Mouse (Mus musculus) spleen, adult 12 weeks (tissue): ENCODE data around the gene Gab1.

Source experiments
- DNase-seq: peaks from one replicate; pipeline ENCODE4 v3.0.0; 2022; ENCODE audit warnings: low spot score

The Gab1 gene

DNA sequence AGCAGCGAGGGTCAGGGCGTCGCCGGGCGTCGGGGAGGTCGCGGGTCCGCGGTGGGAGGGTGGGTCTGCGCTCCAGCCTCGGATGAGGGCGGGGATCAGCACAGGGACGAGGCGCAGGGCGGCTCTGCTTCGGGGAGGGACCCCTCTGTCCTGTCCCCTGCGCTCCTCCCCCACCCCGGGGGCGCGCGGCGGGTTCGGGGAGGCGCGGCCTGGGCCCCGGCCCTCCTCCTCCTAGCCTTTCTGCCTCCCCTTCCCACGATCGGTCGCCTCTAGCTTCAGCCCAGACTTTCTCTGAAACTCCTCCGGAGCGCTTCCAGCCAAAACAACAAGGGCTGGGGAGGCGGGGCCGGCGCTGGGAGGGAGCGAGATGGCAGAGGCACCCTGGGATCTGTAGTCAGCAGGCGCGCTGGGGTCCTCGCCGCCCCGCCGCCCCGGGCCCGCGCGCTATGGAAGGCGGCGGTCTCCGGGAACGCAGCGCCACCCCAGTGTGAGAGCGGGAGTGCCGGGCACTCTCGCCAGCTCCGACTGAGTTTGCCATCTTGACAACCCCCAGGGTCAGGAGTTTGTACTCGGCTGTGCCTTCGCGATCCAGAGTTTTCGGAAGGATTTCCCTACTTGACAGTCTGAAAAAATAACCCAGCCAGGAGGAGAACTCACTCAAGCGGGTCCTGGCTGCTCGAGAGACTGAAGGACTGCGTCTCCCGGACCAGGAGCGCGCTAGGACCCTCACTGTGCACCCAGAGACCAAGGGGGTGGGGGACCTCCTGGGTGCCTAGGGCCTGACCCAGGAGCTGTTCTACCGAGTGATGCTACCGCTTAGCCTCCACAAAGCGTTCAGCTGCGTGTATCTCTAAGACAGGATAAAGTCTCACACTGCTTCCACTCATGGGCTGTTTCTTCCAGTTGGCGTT is at the start of gene Gab1:
Gene Gab1, minus strand, starts transcription at position 324 of the 911 bp plus-strand sequence.
- DNase-seq = no peak

DNA sequence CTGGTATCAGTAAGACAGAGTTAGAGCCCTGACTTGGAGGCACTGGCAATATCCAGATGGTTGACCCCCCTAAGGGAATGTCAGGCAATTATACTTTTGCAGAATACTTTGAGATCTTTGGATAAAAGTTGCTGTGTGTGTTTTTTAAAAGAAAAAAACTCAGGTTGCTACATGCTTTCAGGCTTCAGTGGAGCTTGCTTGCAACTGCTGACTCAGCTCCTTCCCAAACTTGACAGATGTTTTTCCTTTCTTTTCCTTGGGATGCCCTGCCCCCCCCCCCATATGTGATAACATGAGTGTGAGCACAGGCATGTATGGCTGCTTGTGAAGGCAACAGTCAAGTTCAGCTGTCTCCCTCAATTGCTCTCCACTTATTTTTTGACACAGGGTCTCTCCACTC is 48.5 kb upstream of the Gab1 start:
- no peak for DNase-seq

DNA sequence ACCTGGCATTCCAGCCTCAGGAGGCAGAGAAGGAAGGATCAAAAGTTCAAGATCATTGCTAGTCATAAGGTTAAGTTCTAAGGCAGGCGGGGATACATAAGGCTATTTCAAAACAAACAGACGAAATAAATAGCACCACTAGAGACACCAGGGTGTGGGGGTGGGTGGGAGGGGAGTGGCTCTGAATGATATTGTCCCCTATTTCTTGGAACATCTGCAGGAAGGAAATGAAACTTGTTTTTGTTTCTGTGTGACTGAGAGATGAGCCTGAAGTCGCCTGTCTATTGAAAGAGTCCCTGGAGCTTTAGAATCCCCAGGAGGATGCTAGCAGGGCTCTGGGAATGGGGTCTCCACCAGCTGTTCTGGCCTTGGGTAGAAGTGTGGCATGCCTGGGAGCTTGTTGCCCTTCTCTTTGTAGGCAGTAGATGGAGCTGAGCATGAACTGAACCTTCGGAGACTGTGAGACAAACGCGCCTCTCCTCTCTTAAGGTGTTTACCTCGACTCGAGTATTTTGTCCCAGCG is 43.5 kb upstream of the Gab1 start:
- no peak for DNase-seq

DNA sequence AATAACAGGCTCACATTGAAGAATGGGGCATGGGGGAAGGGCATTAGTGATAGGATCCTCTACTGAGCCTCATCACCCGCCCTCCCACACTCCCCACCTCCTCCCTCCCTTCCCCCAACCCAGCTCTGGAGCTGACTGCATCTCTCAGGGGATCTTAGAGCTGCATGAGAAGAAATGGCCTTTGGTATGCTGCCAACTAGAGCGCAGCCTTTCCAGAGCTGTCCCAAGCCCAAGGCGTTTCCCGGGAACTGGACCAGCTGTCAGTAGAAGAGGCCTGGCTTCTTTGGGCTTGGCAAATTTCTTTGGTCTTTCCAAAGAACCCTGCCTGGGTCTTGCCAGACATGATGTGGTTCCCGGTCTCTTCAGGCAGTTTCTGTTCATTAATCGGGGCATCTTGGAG is 42.3 kb upstream of the Gab1 start:
- no peak for DNase-seq

DNA sequence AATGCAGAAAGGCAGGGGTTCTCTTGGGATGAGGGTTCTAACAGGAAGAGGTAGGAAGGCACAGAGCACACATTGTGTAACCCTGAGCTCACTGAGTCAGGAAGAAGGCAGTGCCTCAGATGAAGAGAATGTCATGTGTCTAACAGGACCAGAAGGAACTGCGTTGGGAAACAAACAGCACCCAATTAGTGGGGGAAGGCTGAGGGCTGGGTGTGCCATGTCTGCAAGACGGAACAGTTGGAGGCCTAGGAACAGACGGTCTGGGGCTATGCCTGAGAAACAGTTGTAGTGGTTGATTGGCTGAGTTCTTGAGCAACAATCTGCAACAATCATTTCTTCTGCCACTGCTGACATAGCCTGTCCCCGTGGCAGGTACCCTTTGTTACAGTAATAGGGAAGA is 38.8 kb upstream of the Gab1 start:
- DNase-seq = no peak

DNA sequence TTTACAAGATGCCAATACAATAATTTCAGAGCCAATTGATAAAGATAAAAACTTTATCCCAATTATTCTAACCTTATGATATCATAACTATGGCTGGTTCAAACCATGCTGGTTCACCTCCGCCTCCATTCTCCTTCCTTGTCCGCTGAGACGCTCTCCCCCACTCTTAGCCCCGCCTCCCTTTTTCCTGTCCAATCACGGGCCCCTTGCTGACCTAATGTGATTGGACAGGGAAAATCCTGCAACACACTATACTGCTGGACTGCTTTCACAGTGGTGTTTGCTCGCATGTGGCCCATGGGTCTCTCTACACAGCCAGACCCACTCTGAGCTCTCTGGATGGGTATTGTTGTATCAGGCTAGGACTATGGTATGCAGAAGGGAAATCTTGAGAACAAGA is 38.2 kb upstream of the Gab1 start:
- no peak for DNase-seq

DNA sequence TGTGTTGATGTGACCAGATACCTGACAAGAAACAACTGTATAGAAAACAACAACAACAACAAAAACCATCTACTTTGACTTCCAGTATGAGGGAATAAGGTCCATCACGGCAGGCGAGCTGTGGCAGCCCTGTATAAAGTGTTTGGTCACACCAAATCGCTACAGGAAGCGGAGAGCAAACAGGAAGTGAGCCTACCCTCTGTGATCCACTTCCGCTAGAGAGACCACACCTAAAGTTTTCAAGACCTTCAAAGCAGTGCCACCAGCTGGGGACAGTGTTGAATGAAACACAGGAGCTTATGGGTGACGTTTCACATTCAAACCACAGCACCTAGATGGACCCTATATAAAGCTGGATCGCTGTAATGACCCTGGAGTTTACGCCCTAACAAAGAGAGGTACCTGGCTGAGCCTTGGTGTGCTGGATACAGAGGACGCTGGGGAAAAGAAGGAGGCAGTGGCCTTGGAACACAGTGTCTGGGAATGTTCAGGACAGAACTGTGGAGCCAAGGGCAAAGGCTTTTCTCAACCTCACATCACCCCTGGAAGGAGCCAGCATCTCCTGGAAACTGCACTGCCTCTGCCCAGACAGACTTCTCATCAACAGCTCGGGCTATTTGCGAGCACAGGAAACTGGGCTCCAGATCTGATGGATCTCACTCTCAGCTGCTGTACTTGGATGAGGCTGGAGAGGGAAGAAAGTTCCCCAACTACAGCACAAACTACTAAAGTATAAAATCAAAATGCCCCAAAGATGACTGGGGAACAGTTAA is 36.3 kb upstream of the Gab1 start:
- DNase-seq = no peak

DNA sequence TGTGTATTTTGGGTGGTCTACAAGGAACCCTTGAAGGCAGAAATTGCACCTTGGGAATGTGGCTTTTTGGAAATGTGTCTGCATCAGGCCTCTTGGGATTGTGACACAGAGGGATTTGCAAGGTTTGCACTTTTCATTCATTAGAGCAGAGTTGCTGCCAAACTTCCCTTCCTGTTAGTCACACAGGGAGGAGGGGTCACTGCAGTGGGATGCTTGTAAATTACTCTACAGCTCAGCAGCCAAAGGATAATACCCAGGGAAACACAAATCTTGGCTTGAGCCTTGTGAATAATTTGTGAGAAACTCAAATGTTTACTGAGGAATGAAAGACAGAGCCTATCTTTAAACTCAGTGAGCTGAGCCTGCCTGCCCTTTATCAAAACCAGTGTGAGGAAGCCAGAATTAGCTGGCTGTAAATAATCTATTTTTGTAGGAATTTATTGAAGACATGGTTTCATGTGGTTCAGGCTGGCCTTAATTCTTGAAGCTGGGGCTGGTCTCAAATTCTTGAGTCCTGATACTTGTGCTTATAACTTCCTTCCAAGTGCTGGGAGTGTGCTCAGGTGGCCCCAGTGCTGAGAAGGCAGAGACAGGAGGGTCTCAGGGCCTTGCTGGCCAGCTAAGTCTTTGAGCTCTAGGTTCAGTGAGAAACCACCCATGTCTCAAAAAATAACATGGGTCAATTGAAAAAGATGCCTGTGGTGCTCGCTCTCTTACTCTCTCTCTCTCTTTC is 32.9 kb upstream of the Gab1 start:
- no peak for DNase-seq

DNA sequence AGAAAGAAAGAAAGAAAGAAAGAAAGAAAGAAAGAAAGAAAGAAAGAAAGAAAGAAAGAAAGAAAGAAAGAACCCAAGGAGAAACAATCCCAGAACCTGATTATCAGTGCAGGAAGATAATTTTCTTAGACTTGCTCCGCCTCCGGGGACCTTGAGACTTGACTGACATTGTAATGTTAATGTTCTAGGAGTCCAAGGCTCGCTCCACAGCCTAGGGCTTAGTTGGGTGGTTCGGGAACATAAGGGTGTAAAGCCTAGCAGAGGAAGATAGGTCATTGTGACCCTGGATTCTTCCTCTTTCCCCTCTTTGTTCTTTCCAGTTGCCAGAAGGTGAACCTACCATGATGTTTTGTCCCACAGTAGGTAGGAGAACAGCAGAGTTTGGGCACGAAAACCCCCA is 31.1 kb upstream of the Gab1 start:
- DNase-seq = no peak

DNA sequence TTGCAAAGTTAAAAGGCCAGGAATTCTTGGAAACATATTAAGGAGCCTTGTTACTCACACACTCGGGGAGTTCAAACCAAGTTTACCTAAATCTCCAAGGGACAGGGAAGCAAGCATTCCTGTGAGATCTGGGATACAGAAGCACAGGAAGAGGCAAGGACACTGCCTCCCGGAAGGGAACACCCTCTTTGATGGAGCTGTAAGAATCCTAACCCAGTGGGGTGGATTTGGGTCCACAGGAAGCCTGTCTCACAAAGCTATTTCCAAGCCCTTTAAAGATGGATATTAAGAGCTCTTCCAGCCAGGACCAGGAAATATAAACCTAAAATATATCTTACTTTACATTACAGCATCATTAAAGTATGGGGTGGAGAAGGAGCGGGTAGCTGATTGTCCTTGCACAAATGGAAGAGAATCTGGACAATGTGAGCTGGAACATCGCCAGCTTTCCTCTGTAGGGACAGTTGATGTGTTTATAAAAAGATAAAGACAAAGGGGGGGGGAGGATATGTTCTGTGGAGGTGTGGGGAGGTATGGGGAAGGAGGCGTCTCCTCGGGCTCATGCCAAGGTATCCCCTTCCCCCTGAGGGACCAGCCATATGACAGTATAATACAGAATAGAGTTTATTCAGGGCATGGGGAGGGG is 28.1 kb upstream of the Gab1 start:
- no peak for DNase-seq

DNA sequence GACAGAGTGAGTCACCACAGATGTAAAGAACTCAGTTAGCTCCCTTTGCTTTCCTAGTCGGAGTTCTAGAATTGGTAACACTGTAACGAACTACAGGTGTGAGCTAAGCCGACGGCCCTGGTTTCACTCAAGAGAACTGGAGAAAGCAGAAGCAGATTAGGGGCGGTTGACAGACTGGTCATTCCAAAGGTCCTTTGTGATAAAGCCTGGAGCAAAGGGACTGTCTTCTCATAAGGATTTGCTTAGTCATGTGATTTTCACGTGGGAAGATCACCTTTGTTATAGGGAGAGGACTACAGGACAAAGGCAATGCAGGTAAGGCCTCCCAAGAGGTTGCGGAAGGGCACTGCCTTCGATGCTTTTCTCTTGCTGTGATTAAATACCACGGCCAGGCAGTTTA is 22.0 kb upstream of the Gab1 start:
- no peak for DNase-seq

DNA sequence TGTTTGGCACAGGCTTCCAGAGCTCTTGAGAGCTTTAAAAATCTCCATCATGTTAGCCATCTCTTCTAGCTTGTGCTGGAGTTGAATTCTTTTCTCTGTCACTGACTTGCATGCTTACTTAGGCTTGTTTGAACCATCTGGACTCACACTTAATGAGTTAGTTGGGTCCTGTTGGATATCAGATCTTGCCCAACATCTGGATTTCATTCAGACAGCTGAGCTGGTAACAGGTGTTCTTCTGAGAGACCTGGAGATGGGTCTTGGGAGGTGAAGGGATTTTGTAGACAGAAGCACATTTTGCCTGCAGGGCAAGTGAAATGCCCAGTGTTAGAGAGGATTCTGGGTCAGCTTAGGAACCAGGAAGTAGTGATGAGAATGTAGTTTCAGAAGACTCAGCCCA is 19.0 kb upstream of the Gab1 start:
- no peak for DNase-seq

DNA sequence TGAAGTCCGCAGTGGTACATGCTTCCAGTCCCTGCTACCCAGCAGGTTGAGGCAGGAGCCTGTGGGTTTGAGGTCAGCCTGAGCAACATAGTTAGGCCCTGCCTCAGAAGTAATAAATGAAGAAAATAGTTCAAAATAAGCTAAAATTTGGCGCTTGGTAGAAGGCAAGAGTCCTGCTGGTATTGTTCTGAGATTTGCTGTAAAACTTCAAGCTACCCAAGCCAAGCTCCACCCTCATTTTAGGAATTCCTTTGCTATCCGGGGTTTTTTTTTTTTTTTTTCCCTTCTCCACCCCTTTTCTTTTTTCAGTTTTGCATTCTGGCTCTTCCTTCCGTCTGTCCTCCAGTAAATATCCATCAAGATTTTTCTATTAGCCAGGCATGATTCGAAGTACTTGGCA is 15.7 kb upstream of the Gab1 start:
- DNase-seq = no peak

DNA sequence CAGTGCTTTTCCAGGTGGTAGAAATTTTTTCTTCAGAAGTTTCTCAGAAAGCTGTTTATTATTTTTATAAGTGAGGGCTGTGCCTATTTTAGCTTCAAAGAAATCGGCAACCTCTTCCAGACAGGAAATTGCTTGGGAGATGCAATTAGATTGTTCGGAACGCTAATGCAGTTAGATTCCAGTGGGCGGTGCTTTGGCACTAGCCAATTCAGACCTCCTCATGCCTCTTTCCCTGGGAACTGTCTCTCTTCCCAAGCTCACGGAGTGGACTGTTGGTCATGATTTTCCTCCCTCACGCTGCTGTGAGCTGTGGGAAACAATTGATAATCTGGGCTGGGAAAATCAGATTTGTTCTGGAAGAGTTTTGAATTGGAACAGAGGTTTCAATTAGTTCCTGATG is 15.1 kb upstream of the Gab1 start:
- no peak for DNase-seq

DNA sequence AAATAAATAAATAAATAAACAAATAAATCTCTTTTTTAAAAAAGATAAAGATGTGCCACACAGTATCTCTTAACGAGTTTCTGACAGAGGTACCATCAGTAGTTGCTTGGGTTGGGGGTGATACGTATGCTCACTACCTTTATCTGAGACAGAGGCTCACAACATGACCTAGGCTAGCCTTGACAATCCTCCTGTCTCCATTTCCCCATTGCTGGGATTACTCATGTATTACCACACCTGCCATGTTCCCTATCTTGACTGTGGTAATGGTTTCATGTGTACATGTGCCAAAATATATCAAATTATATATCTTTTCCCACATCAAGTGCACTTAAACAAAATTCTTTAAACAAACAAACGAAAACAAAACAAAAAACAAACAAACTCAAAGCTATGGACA is 14.2 kb upstream of the Gab1 start:
- no peak for DNase-seq

DNA sequence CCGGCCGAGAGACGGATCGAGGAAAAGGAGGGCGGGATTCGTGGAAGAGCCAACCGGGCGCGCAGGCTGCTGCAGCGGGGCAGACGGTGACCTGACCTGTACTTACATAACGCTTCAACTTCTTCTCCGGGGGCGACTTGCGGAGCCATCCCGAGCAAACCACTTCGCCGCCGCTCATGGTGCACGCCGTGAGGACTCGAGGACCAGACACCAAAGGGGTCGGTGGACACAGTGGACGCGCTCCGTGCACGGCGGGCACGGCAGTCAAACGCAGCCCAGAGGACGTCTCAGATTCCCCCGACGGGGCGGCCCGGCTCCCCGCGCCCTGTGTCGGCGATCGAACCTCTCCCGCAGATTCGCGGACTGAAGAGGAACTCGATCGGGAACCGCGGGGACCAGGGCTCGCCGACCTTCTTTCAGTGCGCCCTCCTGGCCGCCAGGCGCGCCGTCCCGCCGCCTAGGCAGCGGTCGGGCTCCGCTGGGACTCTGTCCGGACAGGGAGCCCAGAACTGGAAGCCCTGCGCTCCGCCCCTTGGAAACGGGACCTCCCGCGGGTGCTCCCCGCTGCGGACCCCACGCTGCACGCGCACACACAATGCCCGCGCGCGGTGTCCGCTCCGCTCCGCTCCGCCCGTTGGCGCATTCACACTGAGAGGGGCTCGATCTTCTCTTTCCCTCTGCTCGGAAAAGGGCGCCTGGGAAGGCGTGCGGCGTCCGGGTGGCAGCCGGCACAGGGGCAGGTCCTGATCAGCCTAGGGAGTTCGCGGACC is 708 bp downstream of the Gab1 start:
- DNase-seq = no peak

DNA sequence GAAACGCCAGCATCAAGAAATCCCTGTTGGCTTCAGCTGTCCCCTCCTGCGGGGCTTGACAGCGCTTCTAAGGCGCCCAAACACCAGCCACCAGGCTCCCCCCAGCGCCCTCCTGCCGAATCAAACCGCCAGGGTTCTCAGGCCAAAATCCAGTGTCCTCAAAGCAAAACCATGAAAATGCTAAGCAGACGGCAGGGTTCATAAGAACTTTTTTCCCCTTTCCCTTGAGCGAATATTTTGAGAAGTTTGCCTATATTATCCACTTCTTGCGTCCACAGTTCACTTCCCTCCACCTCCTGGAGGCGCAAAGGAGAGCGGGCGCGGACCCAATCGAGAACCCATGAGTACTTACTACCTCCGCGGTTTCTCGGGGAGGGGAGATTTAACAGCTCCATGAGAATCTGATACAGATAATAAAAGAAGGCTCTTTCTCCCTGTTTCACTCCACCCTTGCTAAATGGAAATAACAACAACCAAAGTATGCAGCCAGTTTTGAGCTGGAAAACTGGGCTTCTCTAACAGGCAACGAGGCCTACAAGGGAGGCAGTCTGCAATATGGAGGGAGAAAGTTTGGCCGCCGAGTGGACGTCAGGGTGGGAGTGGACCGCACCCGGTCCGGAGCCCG is 1.4 kb downstream of the Gab1 start:
- no peak for DNase-seq

DNA sequence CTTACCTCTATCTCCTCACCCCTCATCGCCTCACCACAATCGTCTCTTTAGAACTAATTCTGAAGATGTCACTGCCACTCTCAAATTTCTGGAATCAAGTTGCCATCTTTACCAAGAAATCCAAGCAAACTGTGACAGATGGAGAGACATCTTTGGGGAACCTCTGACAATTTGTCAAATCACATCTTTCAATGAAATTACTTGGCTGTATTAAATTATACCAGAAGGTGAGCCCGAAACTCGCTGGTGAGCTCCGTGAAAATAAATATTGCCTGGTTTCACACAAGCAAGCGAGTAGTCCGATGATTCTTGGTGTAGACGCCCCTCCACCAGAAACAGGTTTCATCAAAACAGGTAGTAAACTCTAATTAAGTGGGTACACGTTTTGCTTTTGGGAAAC is 2.2 kb downstream of the Gab1 start:
- DNase-seq = no peak

DNA sequence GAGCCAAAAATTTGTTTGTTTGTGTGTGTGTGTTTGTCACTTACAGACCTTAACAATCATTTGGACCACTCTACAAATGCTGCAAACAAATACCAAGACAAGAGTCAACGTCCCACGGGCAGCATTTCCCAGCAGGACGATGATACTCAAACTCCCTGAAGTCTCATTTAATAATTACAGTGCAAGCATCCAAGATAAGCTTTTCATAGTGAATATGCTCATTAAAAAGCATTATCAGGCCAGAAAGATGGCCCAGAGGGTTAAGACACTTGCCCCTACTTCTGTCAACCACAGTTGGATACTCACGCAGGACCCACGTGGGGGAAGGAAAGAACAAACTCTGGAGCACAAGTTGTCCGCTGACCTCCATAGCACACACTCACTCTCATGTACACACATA is 4.8 kb downstream of the Gab1 start:
- no peak for DNase-seq

DNA sequence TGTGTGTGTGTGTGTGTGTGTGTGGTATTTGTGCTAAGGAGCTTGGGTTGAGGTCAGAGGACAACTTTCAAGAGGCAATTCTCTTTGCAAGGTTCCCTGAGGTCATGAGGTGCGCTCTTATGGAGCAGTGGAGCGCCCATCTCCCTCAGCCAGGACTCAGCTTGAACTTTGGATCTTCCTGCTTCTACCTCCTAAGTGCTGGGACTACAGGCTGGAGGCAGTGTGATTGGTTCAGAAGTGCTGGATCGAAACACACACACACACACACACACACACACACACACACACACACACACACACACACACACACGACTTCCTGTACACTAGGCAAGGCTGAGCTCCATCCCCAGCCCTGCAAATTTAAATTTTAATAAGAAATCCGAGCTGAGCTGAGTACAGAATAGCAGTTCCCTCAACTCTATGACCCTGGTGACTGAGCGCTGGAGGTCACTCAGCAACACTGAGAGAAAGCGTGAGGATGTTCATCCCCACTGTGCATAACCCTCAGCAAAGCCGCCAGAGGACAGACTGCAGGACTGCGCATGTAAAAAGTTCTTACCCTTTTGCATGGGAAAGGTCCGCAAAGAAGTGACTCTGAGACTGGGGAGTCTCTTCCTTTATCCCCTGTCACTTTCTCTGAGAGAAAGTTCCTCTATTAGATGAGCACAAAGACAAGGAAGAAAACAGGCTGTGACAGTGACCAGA is 6.4 kb downstream of the Gab1 start:
- DNase-seq = no peak
